Mouse (Mus musculus) olfactory bulb, adult 2 months (tissue): Measurements from ENCODE around the gene Zscan26.

Experiments used
- CTCF ChIP-seq: fragments of 200-500 bp; IDR thresholded peaks from 2 replicates; pipeline ENCODE4 v1.5.1; 2012; ENCODE audit warnings: low read depth, mild to moderate bottlenecking, low read length, moderate library complexity; ENCODE audit not compliant: insufficient read depth
- POLR2A ChIP-seq: fragments of 200-500 bp; IDR thresholded peaks from 2 replicates; pipeline ENCODE4 v1.6.1; 2012; ENCODE audit warnings: mild to moderate bottlenecking, low read depth, low read length, moderate library complexity; ENCODE audit not compliant: insufficient read depth

GRCm38 (mm10) chr13:21472427-21472826 is 18.9 kb upstream of the Zscan26 start:
- no peak for TF ChIP-seq POLR2A
- no peak for TF ChIP-seq CTCF
